Mouse (Mus musculus): ENCODE measurements around the gene Ptma.
A peak's percentile ranks its signal among the peaks of the same experiment; 100 is the strongest.

Ptma gene

DNA sequence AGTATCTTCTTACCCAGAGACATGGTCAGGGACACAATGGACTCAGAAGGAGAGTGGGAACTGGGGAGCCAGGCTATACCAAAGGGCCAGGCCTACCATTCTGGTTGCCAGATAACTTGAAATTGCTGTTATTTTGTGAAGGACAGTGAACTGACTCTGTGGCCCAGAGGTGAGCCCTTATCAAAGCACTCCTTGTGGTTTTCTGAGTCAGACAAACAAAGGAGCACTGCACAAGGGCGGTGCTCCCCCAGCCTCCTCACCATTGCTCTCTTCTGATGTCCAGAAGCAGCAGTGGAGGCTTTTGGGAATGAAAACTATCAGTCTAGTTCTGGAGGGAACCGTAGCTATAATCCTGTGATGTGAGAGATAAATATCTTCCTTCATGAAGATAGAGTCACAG lies 16.1 kb downstream of the Ptma start:
- no peak for DNase-seq (ENCODE audit: low spot score)

DNA sequence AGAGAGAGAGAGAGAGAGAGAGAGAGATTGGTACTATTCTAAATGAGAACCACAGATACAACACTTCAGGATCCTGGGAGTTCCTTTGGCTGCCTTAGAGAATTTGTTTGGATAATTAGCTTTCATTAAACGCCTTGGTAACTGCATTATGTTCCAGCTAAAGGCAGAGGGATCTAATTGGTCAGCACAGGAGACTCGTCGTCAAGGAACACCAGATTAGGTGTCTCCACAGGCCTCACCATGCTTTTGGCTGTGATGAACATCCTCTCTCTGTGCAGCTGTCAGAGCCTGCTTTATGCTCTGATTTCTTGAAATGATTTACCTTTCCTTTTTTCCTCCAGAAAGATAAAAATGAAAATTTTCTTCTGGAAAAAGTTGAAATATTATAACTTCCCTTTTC lies 20.3 kb downstream of the Ptma start:
- DNase-seq (ENCODE audit: low spot score) = no peak

DNA sequence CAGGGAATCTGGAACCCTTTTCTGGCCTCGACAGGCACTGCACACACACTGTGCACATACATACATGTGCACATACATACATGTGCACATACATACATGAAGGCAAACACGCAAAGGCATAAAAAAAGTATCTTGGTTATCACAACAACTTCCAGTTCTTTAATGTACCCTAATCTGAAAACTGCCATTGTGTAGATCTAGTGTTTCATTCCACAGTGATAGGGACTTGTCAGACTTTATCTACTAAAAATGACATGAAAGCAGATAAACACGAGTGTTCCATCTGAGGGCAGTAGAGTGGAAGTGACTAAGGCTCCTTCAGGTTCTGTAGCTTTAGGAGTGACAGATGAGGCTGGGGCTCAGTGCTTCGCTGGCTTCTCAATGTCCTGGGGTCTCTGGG lies 24.8 kb downstream of the Ptma start:
- DNase-seq (ENCODE audit: low spot score) = no peak

DNA sequence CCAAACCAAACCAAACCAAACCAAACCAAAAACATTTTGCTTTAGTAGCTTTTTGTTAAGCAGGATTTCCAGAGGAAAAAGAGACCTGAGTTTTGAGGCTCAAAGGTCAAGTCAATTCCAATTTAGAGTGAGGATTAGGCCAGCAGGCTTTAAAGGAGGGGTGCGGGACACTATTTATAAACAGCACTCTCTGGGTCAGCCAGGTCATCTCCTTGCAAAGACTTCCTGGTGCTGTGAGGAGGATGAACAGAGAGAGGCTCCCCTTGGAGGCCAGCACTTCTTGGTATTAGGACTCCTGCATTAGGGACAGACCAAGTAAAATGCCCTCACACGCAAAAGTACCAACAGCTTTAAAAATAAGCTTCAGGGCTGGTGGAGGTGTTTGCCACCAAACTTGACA lies 25.4 kb downstream of the Ptma start:
- DNase-seq (ENCODE audit: low spot score) = no peak

DNA sequence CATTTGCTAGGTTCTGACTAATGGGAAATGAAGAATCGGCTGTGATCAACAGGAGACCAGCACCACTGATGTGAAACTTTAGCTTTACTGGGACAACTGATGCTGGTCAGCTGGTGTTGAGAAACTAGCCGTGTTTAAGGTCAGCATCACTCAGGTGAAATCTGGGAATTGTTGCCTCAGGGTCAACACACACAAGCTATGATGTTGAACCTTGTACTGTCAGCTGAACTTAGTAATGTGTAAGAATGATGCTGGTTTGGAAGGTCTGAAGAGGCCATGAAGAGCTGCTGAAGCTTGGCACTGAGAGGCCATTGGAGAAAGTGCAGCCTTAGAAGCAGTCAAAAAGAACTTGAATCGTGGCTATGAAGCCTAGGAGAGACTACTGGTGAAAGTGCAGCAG lies 29.1 kb downstream of the Ptma start:
- DNase-seq (ENCODE audit: low spot score) = no peak

DNA sequence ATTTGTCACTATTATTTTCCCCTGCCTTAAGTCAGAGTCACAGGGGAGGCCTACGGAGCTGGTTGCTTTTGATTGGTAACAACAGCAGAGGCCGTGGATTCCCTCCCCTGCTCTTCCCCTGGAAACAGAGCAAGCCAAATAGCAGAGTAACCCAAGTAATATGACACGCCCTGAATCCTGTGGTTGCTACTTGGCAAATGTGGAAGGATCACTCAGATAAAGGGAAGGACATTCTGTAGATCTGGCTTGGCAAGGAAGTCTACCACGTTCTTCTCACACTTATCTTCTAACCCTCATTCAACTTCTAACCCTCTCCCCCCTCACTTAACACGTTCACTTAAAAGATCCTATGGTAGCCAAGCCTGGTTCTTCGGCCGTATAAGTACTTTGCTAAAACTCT lies 31.3 kb downstream of the Ptma start:
- peak; percentile 17 for DNase-seq (ENCODE audit: low spot score)

DNA sequence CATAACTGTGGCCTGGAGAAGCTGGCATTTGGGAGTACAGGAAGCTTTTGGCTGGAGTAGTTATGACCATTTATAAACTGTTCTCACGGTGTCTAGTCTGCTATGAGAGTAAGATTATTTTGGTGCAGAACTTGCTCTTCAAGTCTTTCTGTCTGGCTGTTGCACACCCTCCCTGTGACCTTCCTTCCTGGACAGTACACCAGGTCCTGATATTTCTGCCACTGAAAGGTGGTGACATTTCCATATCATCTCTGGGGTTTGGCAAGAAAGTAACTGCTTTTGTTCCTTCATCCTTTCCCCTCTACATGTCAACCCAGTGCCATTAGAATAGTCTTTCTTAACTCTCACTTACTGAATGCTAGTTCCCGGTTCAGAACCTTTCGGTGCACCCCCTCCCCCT lies 32.7 kb downstream of the Ptma start:
- no peak for DNase-seq (ENCODE audit: low spot score)

DNA sequence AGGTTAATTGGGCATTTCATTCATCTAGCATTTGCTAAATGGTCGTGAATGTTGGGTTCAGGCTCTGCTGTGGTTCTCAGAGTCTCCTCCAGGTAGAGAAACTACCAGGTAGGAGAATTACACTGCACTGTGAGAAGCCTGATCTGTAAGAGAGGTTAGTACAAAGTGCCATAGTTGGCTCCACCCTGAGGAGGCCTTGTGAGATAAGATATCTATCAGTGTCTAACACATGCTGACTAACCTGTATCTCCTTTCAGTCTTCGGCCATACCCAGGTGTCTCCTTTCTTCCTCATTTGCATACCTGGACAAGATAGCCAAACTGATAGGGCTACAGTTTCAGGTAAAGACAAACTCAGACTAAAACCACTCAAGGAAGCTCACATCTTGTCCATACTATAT lies 36.1 kb downstream of the Ptma start:
- no peak for DNase-seq (ENCODE audit: low spot score)

DNA sequence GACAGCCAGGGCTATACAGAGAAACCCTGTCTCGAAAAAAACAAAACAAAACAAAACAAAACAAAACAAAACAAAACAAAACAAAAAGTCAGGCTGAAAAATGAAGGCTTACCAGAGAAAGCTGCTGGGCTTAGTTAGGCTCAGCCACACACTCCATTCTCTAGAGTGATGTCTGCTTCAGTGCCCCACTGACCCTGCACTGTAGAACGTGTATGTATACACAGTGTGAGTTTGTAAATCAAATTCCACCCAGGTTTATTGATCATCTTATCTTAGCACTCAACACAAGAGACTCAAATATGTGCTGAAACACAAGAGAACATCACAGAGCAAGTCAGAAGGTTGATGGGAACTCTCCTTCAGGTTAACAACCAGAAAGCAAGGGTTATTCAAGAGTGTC lies 41.9 kb downstream of the Ptma start:
- no peak for DNase-seq (ENCODE audit: low spot score)

DNA sequence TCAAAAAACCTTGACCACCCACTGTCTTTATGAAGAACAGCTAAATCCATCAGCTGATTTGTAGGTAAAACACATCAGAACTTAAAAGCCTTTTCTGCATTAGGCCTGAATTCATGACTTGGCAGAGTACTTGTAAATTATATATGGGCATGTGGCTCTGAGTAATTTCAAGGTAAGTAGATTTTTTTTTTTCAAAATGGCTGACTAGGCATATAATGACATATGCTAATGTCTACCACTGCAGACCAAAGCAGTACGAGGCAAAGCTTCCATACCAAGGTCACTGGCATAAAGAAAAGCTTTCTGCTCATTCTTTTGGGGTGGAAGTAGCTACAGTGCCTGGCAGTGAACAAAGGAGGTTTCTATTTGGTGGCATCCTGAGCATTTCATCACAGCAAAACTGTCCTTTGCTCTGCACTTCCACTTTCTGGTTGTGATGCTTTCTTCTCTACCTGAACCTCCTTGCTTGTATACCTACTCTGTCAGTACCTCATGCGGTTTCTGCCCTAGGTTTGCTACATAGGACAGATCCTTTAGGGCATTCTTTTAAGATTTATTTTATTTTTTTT lies 42.9 kb downstream of the Ptma start:
- no peak for DNase-seq (ENCODE audit: low spot score)

DNA sequence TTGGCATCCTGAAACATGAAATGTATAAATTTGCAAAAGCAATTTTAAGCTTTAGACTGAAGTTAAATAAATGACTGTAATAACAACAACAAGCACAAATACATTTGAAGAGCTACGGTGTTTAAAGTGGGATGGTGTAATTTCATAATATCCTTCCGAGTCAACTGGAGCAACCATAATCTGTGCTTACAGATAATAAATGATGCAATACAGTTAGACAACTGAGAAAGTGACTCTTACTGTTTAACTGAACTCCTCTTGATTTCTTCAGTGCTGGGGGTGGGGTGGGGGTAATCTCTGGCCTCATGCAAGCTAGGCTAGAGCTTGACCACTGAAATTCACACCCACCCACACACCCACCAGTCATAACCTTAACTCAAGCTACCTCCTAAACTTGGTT lies 44.9 kb downstream of the Ptma start:
- no peak for DNase-seq (ENCODE audit: low spot score)

DNA sequence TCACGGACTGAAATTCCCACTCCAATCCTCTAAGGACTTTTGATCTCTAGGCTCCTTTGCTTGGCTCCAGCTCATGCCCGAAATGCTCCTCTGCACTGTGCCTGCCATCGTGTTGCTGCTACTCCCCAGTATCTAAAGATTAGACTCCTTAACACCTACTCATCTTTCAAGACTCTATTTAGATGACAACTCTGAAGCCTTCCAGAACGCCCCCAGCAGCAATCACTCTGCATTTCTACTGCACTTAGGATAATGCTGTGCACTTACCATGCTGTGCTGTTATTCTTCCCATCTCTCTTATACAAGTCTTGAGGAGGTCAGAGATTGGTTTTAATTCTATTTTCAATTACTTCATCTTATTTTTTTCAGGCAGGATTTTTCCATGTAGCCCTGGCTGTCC lies 45.4 kb downstream of the Ptma start:
- no peak for DNase-seq (ENCODE audit: low spot score)

Data from testis, postnatal 14 days (tissue).